Mouse (Mus musculus): Measurements from ENCODE around the gene Ppcs. TPM values are rescaled to one million over a fixed set of nuclear protein-coding genes. Genes with fewer than 3 reads are reported as not detected.

The Ppcs gene
- polyA plus RNA-seq (2012; rRNA removed), result 27.8 and 28.5 TPM in 2 replicates

- Histone ChIP-seq H3K36me3 (ENCODE audit: control insufficient read depth, insufficient read depth, low read length) (no peaks in the 10 kb centered on the region), H3K4me3 (ENCODE audit: insufficient read depth, low read depth, low read length) (peak within 1 kb of the TSS; percentile 78), H3K27me3 (replicated peaks; ENCODE audit: control insufficient read depth, insufficient read depth, low read length) (no peaks in the 10 kb centered on the region), H3K27ac (ENCODE audit: insufficient read depth, low read depth, low read length) (peak within 1 kb of the TSS; percentile 96), H3K4me1 (ENCODE audit: control insufficient read depth, insufficient read depth, low read length) (peaks cover 16% of the 10 kb centered on the region; the same call in 1 of the 2 replicates)
- WGBS, result under 1% methylated on average over 52 of the region's 52 CpGs
- peak; percentile 97 for DNase-seq
- TF ChIP-seq POLR2A (IDR thresholded peaks at IDR 0.05; ENCODE audit: low read depth, low read length) (peak; percentile 43), CTCF (conservative IDR thresholded peaks at IDR 0.05; ENCODE audit: insufficient read depth, insufficient read length, low read depth, low read length) (no peak)
Observed at GRCm38 (mm10) chr4:119422294-119422964, at the start of gene Ppcs, which contains the start of gene Zmynd12. Gene Ppcs (minus strand): TSS chr4:119422420. Gene Zmynd12 (plus strand): TSS chr4:119422814.

DNA sequence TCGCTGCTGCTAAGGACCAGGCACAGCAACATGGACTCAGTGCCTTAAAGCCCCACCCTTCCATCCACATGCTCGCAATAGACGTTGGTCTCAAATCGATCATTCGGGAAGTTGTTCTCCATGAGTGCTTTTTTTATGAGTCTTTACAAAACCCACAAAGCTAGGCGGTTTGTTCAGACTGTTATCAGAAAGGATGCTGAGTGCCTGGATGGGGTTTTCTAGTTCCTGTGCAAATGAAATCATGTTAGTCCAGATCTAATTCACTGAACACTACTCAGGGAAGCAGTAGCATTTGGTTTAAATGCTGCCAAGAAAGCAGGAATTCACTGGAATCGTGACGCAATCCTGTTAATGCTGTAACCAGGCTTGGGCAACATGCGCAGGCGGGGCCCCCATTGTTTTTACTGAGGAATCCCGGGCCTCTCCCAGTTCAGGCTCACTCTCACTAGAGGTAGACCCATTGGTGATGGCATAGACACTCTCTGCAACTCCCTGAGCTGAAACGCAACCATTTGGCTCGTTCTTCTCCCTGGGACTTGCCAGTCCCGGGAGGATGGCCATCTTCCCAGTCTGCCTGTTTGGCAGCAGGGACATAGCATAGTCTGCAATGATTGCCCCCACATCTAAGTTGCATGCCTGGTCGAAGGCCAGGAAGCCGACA, 45.6 kb upstream of the Ppcs start:
- no peak for TF ChIP-seq POLR2A (IDR thresholded peaks at IDR 0.05; ENCODE audit: low read depth, low read length)
- TF ChIP-seq CTCF (conservative IDR thresholded peaks at IDR 0.05; ENCODE audit: insufficient read depth, insufficient read length, low read depth, low read length), result no peak

DNA sequence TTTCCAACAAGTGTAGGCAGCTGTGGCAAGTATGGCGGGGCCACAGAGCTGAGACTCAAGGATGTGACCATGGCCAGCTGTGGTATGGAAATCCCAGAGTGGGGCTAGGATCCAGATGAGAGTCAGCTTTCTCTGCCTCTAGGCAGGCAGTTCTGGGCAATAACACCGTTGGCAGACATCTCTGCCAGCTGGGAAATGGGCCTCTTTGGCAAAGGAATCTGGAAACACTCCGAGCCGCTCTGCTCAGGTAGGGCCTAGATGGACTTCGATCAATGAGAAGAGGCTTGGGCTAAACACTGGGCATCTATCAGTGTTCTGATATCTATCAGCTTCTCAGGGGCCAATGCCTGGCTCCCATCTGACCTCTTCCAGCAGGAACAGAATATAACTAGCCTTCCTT, 43.6 kb upstream of the Ppcs start:
- Histone ChIP-seq H3K4me1 (ENCODE audit: control insufficient read depth, insufficient read depth, low read length) (no peaks in the 10 kb centered on the region), H3K27ac (ENCODE audit: insufficient read depth, low read depth, low read length) (no peak overlapping the region), H3K36me3 (ENCODE audit: control insufficient read depth, insufficient read depth, low read length) (no peaks in the 10 kb centered on the region), H3K4me3 (ENCODE audit: insufficient read depth, low read depth, low read length) (no peak overlapping the region), H3K27me3 (replicated peaks; ENCODE audit: control insufficient read depth, insufficient read depth, low read length) (no peaks in the 10 kb centered on the region)
- 95% methylated on average over 5 of the region's 5 CpGs for WGBS
- TF ChIP-seq POLR2A (IDR thresholded peaks at IDR 0.05; ENCODE audit: low read depth, low read length), result no peak
- no peak for TF ChIP-seq CTCF (conservative IDR thresholded peaks at IDR 0.05; ENCODE audit: insufficient read depth, insufficient read length, low read depth, low read length)
- DNase-seq, result no peak

More for the DNA sequence above, 45.6 kb upstream of the Ppcs start:
- no peaks in the 10 kb centered on the region for H3K27me3 ChIP-seq (replicated peaks; ENCODE audit: control insufficient read depth, insufficient read depth, low read length)
- H3K4me1 ChIP-seq (ENCODE audit: control insufficient read depth, insufficient read depth, low read length), result no peaks in the 10 kb centered on the region
- H3K27ac ChIP-seq (ENCODE audit: insufficient read depth, low read depth, low read length), result no peak overlapping the region
- H3K36me3 ChIP-seq (ENCODE audit: control insufficient read depth, insufficient read depth, low read length), result no peaks in the 10 kb centered on the region
- 66% methylated on average over 16 of the region's 16 CpGs for WGBS
- no peak overlapping the region for H3K4me3 ChIP-seq (ENCODE audit: insufficient read depth, low read depth, low read length)
- peak; percentile 29 for DNase-seq

DNA sequence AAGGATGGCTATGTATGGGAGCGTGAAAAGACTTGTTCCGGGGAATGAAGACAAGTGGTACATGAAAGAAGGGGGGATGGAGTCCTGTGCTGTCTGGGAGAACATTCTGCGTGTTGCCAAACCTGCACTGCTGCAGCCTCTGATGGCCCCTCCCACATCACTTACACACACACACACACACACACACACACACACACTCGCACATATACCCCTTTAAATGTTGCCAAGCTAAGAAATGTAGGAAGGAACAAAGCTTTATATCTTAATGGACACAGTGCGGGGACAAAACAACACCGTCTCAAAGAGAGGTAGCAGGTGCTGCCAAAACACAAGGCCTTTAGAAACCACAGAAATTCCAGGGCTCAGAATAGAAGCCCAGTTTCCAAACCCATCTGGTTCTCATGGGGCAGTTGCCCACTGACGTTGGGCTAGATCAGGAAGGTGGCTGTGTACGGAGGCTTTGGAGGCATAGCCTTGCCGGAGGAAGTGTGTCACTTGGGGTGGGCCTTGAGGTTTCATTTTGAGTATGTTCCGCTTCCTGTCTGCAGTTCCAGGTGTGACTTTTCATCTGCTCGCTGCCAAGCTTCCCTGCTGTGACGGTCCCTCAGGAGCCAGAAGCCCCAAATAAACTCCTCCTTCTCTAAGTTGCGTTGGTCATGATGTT, 41.7 kb upstream of the Ppcs start:
- H3K27ac ChIP-seq (ENCODE audit: insufficient read depth, low read depth, low read length), result no peak overlapping the region
- no peak overlapping the region for H3K4me3 ChIP-seq (ENCODE audit: insufficient read depth, low read depth, low read length)
- 78% methylated on average over 13 of the region's 13 CpGs for WGBS

DNA sequence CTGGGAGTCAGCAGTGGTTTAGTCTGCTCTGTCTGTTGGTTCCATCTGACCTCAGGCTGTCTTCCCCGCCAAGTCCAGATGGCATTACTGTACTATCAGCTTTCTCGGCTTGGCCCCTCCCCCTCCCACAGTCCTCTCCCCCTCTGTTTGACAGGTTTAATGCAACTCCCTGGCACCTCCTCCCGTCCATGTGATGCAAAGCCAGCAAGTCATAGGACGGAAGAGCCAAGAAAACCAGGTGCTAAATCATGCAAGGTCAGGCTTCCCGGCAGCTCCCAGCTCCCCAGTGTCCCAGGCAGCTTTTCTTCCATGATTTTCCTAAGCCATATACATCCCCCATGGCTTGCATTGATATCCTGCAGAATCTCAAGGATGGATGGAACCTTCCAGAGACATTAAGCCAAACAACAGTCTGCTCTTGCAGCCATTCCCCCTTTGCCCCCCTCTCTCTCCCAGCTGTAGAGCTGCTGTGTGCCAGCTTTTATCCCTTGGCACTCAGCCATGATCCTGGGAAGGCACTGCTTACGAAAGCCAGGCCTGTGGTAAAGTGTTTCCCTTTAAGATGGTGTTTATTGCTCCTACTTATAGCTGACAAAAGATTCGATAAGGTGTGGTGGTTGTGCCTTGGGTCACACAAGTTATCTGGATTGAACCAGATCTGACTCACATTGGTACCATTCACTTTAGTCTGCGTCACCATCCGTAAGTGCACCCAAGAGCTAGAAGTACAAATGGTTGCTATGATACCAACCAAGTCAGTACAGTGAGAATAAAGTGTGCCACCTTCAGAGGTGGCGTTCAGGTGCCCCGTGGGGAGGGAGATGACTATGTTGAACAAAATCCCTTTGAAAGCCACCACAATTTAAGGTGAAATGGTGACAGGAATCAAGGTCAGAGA, 40.9 kb upstream of the Ppcs start:
- TF ChIP-seq POLR2A (IDR thresholded peaks at IDR 0.05; ENCODE audit: low read depth, low read length), result no peak
- TF ChIP-seq CTCF (conservative IDR thresholded peaks at IDR 0.05; ENCODE audit: insufficient read depth, insufficient read length, low read depth, low read length), result no peak
- Histone ChIP-seq H3K4me1 (ENCODE audit: control insufficient read depth, insufficient read depth, low read length) (no peaks in the 10 kb centered on the region), H3K27ac (ENCODE audit: insufficient read depth, low read depth, low read length) (no peak overlapping the region), H3K27me3 (replicated peaks; ENCODE audit: control insufficient read depth, insufficient read depth, low read length) (no peaks in the 10 kb centered on the region), H3K36me3 (ENCODE audit: control insufficient read depth, insufficient read depth, low read length) (no peaks in the 10 kb centered on the region), H3K4me3 (ENCODE audit: insufficient read depth, low read depth, low read length) (no peak overlapping the region)
- 29% methylated on average over 11 of the region's 11 CpGs for WGBS
- DNase-seq, result peak; percentile 54

More for the DNA sequence above, 41.7 kb upstream of the Ppcs start:
- Histone ChIP-seq H3K36me3 (ENCODE audit: control insufficient read depth, insufficient read depth, low read length) (no peaks in the 10 kb centered on the region), H3K27me3 (replicated peaks; ENCODE audit: control insufficient read depth, insufficient read depth, low read length) (no peaks in the 10 kb centered on the region), H3K4me1 (ENCODE audit: control insufficient read depth, insufficient read depth, low read length) (no peaks in the 10 kb centered on the region)
- DNase-seq, result no peak
- TF ChIP-seq POLR2A (IDR thresholded peaks at IDR 0.05; ENCODE audit: low read depth, low read length) (no peak), CTCF (conservative IDR thresholded peaks at IDR 0.05; ENCODE audit: insufficient read depth, insufficient read length, low read depth, low read length) (no peak)

GRCm38 (mm10) chr4:119462457-119462856, 40.2 kb upstream of the Ppcs start:
- H3K27ac ChIP-seq (ENCODE audit: insufficient read depth, low read depth, low read length), result no peak overlapping the region
- WGBS, result 87% methylated on average over 3 of the region's 3 CpGs
- H3K36me3 ChIP-seq (ENCODE audit: control insufficient read depth, insufficient read depth, low read length), result no peaks in the 10 kb centered on the region
- no peaks in the 10 kb centered on the region for H3K27me3 ChIP-seq (replicated peaks; ENCODE audit: control insufficient read depth, insufficient read depth, low read length)
- no peak overlapping the region for H3K4me3 ChIP-seq (ENCODE audit: insufficient read depth, low read depth, low read length)
- no peak for TF ChIP-seq CTCF (conservative IDR thresholded peaks at IDR 0.05; ENCODE audit: insufficient read depth, insufficient read length, low read depth, low read length)
- TF ChIP-seq POLR2A (IDR thresholded peaks at IDR 0.05; ENCODE audit: low read depth, low read length), result no peak
- DNase-seq, result no peak
- no peaks in the 10 kb centered on the region for H3K4me1 ChIP-seq (ENCODE audit: control insufficient read depth, insufficient read depth, low read length)
